Mouse (Mus musculus) right cerebral cortex, postnatal 25 days (tissue): Measurements from ENCODE around the gene Rbm14.
A peak's percentile ranks its signal among the peaks of the same experiment; 100 is the strongest.

Experiments
- DNase-seq: peaks from one replicate; pipeline ENCODE4 v3.0.0; 2022

Gene Rbm14

DNA sequence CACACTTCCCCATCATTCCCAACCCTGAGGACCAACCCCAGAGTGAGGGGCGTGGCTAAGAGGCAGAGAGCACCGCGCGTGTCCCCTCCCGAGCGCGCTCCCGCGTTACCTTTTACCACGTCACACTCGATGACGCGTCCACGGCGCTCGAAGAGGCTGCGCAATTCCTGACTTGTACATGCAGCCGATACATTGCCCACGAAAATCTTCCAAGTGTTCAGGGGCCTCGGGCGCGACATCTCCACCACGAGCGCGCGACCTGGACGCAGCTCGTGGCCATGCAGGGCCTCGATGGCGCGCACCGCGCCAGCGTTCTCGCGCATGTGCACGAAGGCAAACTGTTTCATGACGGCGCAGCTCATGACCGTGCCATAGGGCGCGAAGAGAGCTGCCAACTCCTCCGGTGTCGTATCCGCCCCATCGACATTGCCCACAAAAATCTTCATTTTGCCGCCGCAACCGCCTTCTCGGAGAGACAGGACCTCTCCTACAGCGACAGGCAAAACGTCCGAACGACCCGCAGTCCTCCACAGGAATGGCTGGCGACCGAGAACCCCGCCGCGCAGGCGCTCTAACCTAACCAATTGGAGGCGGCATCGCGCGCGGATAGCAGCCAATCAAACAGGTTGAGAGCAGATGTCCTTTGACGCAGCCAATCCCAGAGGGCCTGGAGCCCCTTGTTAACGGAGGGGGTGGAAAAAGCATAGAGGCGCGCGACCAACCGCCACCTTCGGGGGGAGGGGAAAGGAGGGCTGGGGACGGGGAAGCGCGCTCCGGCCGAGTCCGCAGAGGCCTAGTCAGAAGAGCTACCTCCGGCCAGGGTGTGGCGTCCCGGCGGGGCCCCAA, at the start of gene Rbm14, which contains the start of gene Gm21992:
Rbm14 (minus strand) TSS at position 572 of the 846 bp plus-strand sequence.
Gm21992 (minus strand) TSS at position 550 of the 846 bp plus-strand sequence.
- DNase-seq, result peak; percentile 98

DNA sequence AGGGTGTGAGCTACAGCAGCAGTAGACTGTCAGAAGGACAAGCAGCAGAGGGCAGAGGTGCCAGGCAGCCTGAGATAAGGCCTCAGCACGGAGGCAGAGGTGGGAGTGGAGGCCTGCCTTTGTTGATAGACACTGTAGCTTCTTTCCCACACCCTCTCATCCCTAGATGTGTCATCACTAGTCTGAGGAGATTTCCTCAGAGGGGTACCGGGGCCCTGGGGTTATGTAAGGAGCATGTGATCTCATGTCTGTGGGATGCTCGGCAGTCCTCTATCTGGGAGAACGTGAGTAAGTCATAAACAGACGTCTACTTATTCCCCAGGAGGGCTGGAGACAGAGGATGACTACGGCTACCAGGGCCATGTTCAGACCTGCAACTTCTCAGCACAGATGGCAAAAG, 47.6 kb upstream of the Rbm14 start:
- no peak for DNase-seq

DNA sequence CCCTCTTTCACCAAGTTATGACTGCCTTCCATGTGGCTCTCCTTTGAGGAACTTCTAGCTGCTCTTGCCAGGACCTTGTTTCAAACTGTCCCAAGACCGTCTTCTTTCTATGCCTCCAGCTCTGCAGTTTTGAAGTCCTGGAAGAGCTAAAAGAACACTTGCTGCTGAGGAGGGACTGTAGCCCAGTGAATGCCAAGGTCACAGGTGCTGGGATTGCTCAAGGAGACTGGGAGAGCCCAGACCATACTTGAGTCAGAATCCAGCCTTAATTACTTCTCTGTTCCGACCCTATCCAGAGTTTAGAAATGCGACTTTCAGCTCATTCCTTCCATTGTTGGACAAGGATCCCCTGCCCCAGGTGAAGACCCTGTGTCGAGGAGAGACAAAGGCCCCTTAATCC, 44.5 kb upstream of the Rbm14 start:
- DNase-seq, result no peak

DNA sequence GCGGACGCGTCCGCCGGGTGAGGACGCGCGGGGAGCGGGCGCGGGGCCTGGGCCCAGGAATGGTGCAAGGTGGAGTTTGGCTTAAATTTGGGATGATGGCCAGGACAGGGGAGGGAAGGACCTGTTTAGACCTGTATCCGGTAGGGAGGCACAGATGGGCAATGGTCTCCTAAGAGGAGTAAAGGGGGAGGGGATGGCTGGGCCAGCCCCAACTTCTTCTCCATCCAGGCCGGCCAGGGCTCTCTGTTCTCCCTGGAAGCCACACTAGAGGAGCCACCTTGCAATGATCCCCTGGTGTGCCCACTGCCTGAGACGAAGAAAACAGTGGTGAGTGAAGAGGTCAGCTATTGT, 44.0 kb upstream of the Rbm14 start:
- DNase-seq, result no peak

DNA sequence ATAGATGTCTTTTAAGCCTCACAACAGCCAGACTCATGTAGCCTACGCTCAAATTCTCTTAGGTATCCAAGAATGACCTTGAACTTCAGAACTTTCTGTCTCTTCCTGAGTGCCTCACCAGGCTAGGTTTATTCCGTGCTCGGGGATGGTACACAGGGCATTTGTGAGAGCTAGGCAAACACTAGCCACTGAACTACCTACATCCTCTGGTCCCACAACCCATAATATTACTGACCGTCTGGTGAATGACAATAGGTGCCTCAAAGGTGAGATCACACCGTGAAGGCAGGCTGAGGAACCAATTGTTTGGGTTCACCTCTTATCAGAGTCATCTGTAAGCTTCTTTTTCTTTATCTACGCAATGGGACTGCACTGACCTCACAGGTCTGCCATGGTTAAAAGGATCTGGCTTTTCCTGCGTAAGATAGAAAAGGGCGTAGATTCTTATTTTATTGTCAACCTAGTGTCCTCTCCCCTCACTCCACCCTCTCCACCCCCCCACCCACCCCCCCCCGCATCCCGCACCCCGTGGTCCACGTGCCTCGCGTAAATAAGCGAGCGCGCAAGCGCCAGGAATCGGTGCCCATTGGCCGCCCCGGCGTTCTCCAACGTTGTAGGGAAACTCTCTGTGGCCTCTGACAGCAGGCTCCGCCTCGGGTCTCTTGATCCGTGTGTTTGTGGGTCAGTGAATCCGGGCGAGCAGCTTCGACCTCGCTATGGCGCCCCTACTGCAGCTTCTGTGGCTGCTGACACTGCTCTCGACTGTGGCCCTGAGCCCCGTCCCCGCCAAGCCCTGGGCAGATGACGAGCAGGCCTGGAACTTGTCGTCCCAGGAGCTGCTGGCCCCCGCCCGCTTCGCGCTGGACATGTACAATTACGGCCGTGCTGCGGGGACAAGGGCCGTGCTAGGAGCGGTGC, 43.4 kb upstream of the Rbm14 start, which contains the start of gene Ctsf:
Ctsf (plus strand) TSS at position 579 of the 918 bp plus-strand sequence.
- DNase-seq, result peak; percentile 90

DNA sequence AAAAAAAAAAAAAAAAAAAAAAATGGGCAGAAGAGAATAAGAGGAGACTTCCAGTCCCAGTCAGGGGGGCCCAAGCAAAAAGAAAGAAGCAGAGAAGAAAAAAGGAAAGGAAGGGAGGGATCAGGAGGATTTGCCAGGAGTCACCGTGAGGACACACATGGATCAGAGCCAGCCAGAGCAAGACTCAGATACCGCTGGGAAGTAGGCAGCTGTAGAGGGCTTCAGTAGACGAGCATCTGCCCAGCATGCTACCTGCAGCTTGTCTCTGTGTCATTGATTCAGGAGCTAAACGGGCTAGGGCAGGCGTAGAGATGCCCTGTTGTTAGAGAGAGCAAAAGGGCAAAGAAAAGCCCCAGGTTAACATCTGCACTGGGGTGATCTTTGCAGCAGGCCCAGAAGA, 38.8 kb upstream of the Rbm14 start:
- no peak for DNase-seq

DNA sequence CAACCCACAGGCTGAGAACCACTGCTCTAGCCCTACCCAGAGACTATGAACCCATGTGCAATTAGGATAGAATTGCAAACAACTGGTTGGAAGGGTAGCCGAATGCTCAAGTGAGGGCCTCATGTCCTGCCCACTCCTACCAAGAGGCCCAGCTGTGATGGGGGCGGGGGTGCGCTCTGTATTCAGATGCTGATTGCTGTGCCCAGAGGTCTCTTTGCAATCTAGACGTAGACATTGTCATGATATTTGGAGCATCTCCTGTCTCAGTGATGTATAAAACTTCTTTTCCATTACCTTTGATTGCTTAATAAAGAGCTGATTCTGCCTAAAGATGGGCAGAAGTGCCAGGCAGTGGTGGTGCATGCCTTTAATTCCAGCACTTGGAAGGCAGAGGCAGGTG, 38.4 kb upstream of the Rbm14 start:
- no peak for DNase-seq

DNA sequence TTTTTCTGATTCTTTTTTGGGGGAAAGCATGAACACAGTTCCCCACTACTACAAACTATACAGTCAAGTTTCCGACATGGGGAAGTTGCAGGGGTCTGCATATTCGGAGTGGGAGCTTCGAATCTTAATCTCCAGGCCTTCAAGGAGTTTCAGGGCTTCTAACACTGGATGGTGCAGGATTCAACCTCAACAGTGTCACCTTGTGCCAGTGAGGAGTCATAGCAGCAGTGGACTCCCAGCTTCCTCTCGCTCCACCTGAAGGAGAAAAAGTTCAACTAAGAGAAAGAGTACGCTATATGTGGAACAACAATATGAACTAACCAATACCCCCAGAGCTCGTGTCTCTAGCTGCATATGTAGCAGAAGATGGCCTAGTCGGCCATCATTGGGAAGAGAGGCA, 36.1 kb upstream of the Rbm14 start:
- no peak for DNase-seq

DNA sequence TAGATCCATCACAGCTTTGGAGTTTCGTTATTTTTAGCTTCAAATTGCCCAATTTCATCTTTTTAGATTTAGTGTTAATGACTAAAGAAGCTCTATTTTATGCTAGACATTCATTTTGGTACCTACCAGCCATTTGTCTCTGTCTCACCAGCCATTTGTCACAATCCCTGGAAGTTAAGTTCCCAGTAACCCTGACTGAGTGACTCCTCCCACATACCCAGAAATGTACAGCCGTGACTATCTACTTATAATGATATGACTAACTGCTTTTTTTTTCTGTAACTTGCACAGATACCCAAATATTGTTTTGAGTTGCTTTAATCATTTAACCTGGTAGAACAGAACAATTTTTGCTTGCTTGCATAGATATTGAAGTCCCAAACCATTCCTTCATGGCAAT, 34.4 kb upstream of the Rbm14 start:
- no peak for DNase-seq

DNA sequence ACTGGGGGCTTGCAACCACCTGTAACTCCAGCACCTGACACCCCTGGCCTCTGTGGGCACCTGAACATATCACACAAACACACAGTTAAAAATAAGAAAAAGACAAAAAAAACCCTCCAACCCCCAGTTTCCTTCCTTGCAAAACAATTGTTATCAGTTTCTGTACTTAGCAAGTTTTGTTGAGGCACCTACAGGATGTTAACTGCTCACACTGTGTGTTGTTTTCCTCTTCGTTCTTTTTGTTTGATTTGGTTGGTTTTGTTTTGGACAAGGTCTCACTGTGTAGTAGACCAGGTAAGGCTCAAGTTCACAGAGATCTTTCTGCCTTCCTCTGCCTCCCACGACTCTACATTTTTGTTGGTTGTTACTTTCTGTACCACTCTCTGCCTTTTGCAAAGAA, 31.2 kb upstream of the Rbm14 start:
- no peak for DNase-seq

DNA sequence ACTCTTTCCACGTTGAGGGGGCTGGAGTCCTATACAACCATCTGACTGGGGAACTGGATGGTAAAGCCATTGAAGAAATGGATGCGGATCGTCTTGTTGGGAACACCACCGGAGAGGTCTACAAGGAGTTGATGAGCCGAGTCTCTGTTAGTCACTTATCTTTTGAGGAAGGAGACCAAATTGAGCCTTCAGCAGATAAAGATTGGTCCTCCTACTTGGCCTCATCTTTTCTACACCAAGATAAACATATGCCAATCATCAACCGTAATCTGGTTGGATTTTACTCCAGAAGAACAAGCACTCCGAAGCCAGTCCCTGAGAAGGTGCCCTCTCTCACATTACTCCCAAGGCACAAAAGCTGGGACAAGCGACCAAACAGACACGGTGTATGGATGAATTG, 29.4 kb upstream of the Rbm14 start:
- no peak for DNase-seq

DNA sequence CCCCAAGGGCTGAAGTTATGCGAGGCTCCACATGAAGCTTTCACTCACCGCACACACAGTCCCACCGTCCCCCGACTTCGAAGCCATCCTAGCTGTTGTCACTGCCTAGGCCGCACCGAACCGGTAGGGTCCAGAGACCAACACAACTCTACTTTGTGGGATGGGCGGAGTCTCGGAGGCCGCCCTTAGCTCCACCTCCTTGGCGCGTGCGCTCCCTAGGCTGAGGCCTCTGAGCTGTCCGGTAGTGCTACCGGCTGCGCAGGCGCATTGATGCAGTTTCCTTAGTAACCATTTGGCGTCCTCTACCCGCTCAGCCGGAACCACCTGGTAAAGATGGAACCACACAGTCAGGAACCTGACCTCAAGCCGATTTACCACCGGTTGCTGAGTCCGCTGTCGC, 27.7 kb upstream of the Rbm14 start, which contains the start of the genes Ccs and Ccdc87:
Ccs (minus strand) TSS at position 184 of the 400 bp plus-strand sequence.
Ccdc87 (plus strand) TSS at position 218 of the 400 bp plus-strand sequence.
- peak; percentile 94 for DNase-seq

DNA sequence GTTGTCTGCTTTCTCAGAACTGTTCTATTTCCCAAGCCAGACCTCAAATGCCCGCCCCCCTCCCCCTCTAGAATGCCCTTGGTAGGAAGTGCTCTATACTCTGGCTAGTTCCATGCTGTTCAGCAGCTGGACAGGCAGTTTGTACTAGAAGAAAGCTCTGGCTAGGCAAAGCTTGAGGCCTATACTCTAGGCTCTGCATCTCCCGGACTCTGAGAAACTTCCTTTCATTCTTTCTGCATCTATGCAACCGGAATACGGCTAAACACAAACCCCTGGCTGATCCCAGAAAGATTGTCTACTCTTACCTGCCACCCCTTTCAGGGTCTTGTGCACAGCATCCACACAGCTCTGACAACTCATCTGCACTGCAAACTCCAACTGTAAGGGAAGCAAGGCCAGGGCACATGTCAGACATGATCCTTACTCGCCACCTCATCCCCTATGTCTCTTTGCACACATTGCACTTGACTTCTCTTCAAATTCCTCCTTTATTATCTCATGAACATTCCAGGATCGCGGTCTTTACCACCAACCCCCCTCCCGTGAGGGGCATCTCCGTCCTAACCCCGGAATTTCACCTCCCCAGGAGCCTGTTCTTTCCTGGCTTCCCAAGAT, 27.2 kb upstream of the Rbm14 start:
- DNase-seq, result no peak

DNA sequence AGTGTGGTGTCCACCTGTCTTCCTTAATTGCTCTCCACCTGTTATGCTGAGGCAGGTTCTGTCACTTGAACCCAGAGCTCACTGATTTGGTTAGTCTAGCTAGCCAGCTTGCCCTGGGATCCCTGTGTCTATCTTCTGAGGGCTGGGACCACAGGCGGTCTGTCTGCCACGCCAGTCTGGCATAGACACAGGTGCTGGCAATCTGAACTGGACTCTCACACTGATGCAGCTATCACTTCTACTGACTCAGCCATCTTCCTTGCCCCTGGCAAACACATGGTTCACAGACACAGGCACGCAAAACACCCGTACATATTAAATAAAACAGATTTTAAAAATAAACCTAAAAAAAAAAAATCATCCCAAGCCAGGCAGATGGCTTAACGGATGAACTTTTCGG, 25.6 kb upstream of the Rbm14 start:
- DNase-seq, result no peak

DNA sequence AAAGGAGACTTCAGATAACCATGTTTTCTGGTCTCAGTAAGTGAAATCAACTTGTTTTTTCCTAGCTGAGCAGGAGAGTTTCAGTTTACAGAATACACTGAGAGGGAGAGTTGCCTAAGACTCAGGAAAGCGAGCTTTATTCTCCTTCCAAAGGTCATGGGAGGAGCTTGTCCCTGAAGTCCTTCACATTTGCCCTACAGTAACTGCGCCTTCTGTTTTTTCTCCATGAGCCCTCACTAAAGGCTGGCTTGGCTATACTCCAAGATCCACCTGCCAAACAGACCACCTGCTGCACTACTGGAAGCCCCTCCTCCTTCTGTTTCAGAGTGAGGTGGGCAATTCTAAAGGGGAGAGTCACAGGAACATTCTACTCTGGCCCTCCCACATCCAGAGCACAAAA, 24.7 kb upstream of the Rbm14 start:
- no peak for DNase-seq

DNA sequence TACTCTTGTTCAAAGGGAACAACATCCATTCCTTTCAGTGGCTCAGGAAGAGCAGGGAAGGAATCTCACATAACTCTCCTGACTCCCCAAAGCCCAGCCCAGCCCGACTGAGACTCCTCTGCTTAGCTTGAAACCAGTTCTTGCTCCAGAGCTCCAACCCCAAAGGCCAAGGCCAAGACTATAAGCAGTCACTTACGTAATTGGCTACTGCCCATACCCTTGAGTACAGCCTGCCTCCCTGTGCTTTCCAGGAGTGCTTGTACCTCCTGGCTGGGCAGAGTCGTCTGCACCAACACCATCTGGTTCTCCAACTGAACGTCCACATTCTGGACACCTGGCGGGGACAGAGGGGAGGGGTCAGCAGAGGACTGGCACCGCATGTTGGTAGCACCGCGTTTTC, 22.5 kb upstream of the Rbm14 start:
- no peak for DNase-seq

DNA sequence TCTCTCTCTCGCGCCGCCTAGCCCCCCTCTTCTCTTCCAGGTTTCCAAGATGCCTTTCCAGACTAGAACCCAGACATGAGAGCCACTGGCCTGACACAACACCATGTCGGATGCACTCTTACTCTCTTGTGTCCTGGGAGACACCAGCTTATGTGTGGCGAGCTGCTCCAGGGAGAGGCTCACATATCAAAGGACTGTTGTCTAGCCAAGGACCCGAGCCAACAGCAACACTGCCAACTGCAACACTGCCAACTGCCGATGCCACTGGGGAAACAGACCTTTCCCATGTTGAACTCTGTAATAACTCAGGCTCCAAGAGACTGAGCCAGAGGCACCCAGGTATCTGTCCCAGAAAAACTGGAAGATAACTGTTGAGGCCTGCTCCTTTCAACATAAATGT, 17.7 kb upstream of the Rbm14 start:
- no peak for DNase-seq

DNA sequence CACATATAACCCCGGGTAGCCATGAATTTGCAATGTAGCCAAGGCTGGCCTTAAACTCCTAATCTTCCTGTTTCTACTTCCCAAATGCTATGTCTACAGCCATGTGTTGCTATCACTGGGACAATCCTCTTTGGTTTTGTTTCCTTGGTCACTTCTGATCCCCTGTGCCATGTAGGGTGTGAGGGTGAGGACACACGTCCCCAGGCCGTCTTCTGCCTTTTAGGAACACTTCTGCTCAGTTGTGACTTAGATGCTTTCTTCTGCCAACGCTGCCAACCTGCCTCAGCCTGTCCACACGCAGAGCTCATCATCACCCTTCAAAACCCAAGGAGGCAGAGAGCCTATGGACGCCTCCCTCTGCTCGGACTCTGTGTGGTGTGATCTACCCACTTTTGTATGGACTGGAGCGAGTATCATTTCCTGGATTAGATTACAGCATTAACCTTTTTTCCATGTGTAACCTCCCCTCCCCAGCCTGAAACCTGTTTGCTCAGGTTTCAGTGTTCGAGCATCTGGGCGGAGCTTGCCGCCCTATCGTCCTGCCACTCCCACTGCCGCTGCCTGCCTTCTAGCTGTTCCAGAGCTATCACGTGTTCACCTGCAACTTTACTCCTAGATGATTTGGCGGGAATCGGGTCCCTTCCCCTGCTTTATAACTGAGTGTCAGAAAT, 17.1 kb upstream of the Rbm14 start:
- no peak for DNase-seq

DNA sequence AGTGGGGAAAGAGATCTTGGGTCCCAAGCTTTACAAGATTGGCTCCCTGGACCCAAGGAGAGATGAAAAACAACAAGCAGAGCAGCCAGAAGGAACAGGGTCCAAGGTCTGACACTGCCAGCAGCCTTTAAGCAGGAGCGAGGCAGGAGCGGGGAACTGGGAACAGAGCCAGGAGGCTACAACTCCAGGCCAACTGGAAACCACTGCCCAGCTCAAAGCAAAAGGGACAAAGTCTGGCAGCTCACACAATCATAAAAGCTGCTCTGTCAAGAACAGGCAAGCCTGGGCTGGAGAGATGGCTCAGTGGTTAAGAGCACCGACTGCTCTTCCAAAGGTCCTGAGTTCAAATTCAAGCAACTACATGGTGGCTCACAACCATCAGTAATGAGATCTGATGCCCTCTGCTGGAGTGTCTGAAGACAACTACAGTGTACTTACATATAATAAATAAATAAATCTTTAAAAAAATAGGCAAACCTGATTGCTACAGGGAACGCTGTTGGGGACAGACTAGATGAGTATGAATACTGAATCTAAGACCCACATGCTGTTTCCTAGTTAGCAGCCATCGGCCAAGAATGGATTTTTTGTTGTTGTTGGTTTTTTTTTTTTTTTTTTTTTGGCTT, 9.4 kb upstream of the Rbm14 start:
- peak; percentile 55 for DNase-seq

DNA sequence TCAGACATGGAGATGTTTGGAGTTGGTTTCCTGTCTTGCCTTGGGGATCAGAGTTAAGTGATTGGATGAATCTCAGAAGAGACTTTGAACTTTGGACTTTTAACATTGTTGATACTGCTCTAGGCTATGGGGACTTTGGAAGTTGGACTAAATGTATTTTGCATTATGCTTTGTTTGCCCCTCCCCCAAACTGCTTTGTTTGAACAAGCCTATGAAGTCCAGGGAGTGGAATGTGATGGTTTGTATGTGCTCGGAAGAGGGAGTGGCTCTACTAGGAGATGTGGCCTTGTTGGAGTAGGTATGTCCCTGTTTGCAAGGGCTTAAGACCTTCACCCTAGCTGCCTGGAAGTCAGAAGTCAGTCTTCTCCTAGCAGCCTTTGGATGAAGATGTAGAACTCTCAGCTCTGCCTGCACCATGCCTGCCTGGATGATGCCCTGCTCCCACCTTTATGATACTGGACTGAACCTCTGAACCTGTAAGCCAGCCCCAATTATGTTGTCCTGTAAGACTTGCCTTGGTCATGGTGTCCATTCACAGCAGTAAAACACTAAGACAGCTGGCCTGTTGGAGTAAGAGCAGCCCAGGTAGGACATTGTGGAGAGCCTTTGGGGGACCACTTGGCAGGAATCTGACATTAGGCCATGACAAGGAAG, 5.9 kb upstream of the Rbm14 start:
- DNase-seq, result no peak

DNA sequence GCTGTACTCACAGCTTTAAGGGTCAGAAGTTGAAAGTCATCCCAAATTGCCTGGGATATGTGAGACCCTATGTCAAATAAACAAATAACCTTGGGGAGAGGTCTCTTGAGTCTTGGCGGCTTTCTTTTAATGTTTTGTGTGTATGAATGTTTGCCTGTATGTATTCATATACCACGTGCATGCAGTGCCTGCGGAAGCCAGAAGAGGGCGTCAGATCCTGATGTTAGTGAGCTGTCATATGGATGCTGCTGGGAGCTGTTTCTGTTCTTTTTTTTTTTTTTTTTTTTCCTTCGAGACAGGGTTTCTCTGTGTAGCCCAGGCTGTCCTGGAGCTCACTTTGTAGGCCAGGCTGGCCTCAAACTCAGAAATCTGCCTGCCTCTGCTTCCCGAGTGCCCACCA, 1.6 kb upstream of the Rbm14 start:
- no peak for DNase-seq
